Mouse (Mus musculus) ES-Bruce4 (cell line): ENCODE measurements around the gene Nup98. TPM values are rescaled to one million over a fixed set of nuclear protein-coding genes. Genes with fewer than 3 reads are reported as not detected.

ENCODE experiments used
- H3K27ac ChIP-seq: 2 replicates; pipeline ENCODE4 v1.5.1; 2012; ENCODE audit warnings: low read length, inconsistent platforms; ENCODE audit not compliant: insufficient read depth
- H3K27me3 ChIP-seq: 2 replicates; pipeline ENCODE4 v1.6.1; 2012; ENCODE audit warnings: mild to moderate bottlenecking, low read length, inconsistent platforms; ENCODE audit not compliant: control insufficient read depth, poor library complexity, insufficient read depth, severe bottlenecking
- H3K36me3 ChIP-seq: 2 replicates; pipeline ENCODE4 v1.6.1; 2012; ENCODE audit warnings: inconsistent platforms, mild to moderate bottlenecking, low read length, moderate library complexity; ENCODE audit not compliant: control insufficient read depth, poor library complexity, insufficient read depth, severe bottlenecking
- H3K4me1 ChIP-seq: one replicate; pipeline ENCODE4 v1.8.1; 2011; ENCODE audit warnings: low read length; ENCODE audit not compliant: control insufficient read depth, insufficient read depth
- H3K4me3 ChIP-seq: 2 replicates; pipeline ENCODE4 v1.5.1; 2011; ENCODE audit warnings: low read depth, mild to moderate bottlenecking, low read length
- H3K9ac ChIP-seq: 2 replicates; pipeline ENCODE4 v1.6.1; 2012; ENCODE audit warnings: low read depth, mild to moderate bottlenecking, inconsistent platforms; ENCODE audit not compliant: poor library complexity, severe bottlenecking
- H3K9me3 ChIP-seq: replicated peaks from 2 replicates; pipeline ENCODE4 v1.6.1; 2012; ENCODE audit warnings: mild to moderate bottlenecking, low read length, inconsistent platforms; ENCODE audit not compliant: control insufficient read depth, poor library complexity, insufficient read depth, severe bottlenecking
- CTCF ChIP-seq: IDR thresholded peaks from one replicate; pipeline ENCODE4 v1.8.1; 2011; ENCODE audit warnings: low read depth, low read length
- EP300 ChIP-seq: IDR thresholded peaks from 2 replicates; pipeline ENCODE4 v1.6.1; 2011; ENCODE audit warnings: low read depth, low read length; ENCODE audit not compliant: insufficient read depth
- POLR2A ChIP-seq: IDR thresholded peaks from one replicate; pipeline ENCODE4 v1.8.1; 2011; ENCODE audit warnings: low read length; ENCODE audit not compliant: insufficient read depth
- polyA plus RNA-seq: library from polyadenylated mRNA; stranded (reverse); fragments of >200 nt; gene quantifications from 2 replicates; pipeline ENCODE4 v1.2.4, GENCODE M21; 2011; ENCODE audit warnings: low read depth; ENCODE audit not compliant: missing spikeins, insufficient read depth, insufficient read length

Nup98 gene
- polyA plus RNA-seq, 1 experiment = 118 TPM

DNA sequence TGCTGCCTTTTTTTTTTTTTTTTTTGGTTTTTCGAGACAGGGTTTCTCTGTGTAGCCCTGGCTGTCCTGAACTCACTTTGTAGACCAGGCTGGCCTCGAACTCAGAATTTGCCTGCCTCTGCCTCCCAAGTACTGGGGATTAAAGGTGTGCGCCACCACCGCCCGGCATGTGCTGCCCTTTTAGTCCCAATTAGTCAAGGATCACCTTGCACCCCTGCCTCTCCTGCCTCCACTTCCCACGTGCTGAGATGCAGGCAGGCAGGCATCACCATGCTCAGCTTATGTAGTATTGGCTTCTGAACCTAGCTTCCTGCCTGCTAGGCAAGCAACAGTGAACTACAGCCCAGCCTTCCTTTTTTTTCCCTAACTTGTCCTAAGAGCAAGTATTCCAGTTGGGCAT, 92.6 kb downstream of the Nup98 start:
- Histone ChIP-seq H3K27me3 (no peaks in the 10 kb centered on the region), H3K27ac (no peak overlapping the region), H3K9ac (no peak overlapping the region), H3K4me3 (no peak overlapping the region), H3K36me3 (peaks cover 27% of the 10 kb centered on the region), H3K9me3 (no peaks in the 10 kb centered on the region), H3K4me1 (no peaks in the 10 kb centered on the region)
- TF ChIP-seq CTCF (no peak), EP300 (no peak), POLR2A (no peak)

DNA sequence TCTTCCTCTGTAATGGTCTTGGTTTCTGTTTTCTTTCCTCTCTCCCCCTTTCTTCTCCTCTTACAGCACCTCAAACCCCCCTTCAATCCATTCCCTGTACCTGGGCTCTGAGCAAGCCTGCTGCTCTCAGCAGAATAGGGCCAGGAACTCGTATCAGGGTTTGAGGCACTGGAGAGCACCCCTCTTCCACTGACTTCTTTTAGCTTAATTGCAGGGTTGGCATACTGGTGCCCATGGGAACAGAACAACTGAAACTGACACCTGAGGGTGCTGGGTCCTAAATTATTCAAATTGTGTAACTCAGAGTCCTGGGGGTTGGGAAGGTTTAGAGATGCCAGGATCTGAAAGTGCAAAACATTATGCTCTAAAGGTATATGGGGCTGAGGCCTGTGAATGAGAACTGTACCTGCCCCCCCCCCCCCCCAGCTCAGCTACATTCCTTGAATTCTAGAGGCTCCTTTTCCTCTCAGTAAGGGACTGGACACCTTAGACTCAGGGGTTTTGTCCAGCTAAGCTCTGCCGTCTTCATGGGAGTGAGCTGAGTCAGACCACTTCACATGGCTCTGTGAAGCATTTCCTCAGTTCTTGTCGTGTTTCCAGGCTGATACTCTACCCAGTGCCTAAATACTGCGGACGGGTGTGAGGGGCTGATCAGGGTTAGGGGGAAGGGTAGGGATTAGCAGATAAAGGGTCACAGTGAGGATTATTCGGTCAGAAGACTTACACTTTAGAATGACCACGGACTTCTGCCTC, 93.2 kb downstream of the Nup98 start, which contains the start of gene Chrna10:
Gene Chrna10, minus strand, starts transcription at position 250 of the 753 bp plus-strand sequence.
- H3K9ac ChIP-seq = no peak within 1 kb of the TSS
- no peak within 1 kb of the TSS for H3K27ac ChIP-seq
- H3K36me3 ChIP-seq = peaks cover 21% of the 10 kb centered on the region
- H3K9me3 ChIP-seq = no peaks in the 10 kb centered on the region
- H3K27me3 ChIP-seq = no peaks in the 10 kb centered on the region
- no peak for TF ChIP-seq EP300
- TF ChIP-seq CTCF = no peak
- no peak for TF ChIP-seq POLR2A
- no peaks in the 10 kb centered on the region for H3K4me1 ChIP-seq
- H3K4me3 ChIP-seq = no peak within 1 kb of the TSS

GRCm38 (mm10) chr7:102113151-102113729, 96.7 kb downstream of the Nup98 start:
- TF ChIP-seq POLR2A = no peak
- no peak for TF ChIP-seq CTCF
- TF ChIP-seq EP300 = no peak
- H3K9me3 ChIP-seq = no peaks in the 10 kb centered on the region
- H3K4me1 ChIP-seq = no peaks in the 10 kb centered on the region

DNA sequence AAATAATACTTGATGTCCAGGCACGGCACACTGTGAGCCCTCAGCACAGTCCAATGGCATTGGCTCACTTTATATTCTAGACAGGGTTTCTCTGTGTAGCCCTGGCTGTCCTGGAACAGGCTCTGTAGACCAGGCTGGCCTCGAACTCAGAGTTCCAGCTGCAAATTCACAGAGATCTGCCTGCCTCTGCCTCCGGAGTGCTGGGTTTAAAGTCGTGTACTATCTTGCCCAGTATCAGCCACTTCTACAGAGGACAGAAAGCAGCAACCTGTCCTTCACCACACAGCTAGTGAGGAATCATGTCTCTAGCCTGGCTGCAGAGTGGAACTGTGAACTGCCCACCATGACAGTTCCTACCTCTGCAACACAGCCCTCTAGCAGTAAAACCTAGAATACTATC, 100.2 kb downstream of the Nup98 start:
- Histone ChIP-seq H3K4me3 (no peak overlapping the region), H3K9ac (no peak overlapping the region), H3K36me3 (no peaks in the 10 kb centered on the region), H3K4me1 (no peaks in the 10 kb centered on the region), H3K9me3 (no peaks in the 10 kb centered on the region), H3K27ac (no peak overlapping the region), H3K27me3 (no peaks in the 10 kb centered on the region)
- TF ChIP-seq EP300 = no peak
- TF ChIP-seq POLR2A = no peak
- no peak for TF ChIP-seq CTCF

More at GRCm38 (mm10) chr7:102113151-102113729, 96.7 kb downstream of the Nup98 start:
- Histone ChIP-seq H3K4me3 (peak overlapping the region; percentile 20), H3K9ac (no peak overlapping the region), H3K27ac (no peak overlapping the region), H3K27me3 (no peaks in the 10 kb centered on the region), H3K36me3 (no peaks in the 10 kb centered on the region)

GRCm38 (mm10) chr7:102109171-102109570, 100.8 kb downstream of the Nup98 start, which contains the start of gene Art5:
Gene Art5, minus strand, starts transcription at chr7:102109489.
- Histone ChIP-seq H3K9ac (no peak within 1 kb of the TSS), H3K27me3 (no peaks in the 10 kb centered on the region), H3K9me3 (no peaks in the 10 kb centered on the region), H3K4me1 (no peaks in the 10 kb centered on the region), H3K27ac (no peak within 1 kb of the TSS), H3K4me3 (no peak within 1 kb of the TSS), H3K36me3 (no peaks in the 10 kb centered on the region)
- no peak for TF ChIP-seq EP300
- TF ChIP-seq POLR2A = no peak
- TF ChIP-seq CTCF = no peak

DNA sequence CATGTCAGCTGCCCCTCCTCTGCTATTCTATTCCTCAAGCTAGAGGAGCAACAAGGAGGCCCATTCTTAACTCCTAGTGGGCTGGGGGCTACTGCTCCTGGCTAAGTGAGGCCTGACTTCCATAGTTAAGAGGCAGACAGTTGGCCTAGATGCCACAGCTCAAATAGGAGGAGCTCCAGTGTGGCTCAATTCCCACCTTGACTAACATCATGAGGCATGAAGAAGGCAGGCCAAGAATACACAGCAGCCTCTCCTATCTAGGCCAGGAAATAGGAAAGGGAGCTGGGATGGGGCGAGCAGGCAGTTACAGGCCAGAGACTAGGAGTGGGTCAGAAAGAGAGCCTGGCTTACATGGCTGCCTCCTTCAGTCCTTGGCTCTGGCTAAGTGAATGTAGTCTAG, 101.8 kb downstream of the Nup98 start:
- H3K9ac ChIP-seq = no peak overlapping the region
- H3K4me1 ChIP-seq = no peaks in the 10 kb centered on the region
- H3K9me3 ChIP-seq = no peaks in the 10 kb centered on the region
- H3K27ac ChIP-seq = no peak overlapping the region
- TF ChIP-seq EP300 (no peak), POLR2A (no peak), CTCF (no peak)
- H3K4me3 ChIP-seq = no peak overlapping the region
- H3K36me3 ChIP-seq = no peaks in the 10 kb centered on the region
- H3K27me3 ChIP-seq = no peaks in the 10 kb centered on the region
